Mouse (Mus musculus) lung, postnatal 10 days (tissue): ENCODE results near the gene 4921536K21Rik.

ENCODE experiments used
- DNase-seq: peaks from one replicate; pipeline ENCODE4 v3.0.0; 2021

4921536K21Rik gene

DNA sequence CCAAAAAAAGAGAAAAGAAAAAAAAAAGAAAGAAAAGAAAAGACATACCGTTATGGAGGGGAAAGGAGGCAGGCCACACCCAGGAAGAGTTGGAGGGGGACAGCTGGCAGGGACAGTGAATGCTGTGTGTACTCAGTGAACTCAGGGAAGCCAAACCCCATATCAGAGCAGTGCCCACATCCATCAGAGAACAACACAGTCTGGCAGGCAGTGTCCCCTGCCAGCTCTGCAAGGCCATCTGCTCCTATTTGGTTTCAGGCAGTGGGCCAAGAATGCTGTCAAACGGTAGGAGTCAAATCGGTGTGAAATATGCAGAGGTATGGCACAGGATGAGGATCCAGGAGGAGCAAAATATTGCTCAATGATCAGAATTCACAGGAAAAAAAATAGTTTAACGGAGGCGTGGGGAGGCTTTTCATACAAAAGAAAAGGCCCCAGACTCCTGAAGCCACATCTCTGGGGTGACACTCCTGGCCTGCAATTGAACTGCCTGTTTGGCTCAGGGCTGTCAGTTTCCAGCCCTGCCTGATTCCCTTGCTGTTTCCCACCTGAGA is 41.3 kb downstream of the 4921536K21Rik start:
- no peak for DNase-seq

- no peak for DNase-seq
Measured at GRCm38 (mm10) chr11:3853031-3853430, 41.9 kb downstream of the 4921536K21Rik start.

- DNase-seq: no peak
Measured at GRCm38 (mm10) chr11:3851872-3852271, 43.0 kb downstream of the 4921536K21Rik start.

- no peak for DNase-seq
Measured at GRCm38 (mm10) chr11:3850746-3851277, 44.1 kb downstream of the 4921536K21Rik start.

DNA sequence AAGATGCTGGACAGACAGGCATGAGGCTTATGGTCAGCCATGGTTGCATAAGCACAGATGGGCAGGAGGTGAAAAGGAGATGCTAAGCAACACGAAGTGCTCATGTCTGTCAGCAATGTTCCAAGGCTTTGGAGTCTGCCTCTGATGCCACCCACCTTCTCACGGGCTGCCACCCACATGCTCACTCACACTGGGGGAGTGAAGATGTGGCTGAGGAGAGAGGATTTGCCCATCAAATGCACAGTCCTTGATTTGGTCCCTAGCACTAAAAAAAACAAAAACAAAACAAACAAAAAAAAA is 44.6 kb downstream of the 4921536K21Rik start:
- DNase-seq: no peak

- no peak for DNase-seq
Measured at GRCm38 (mm10) chr11:3849469-3850314, 45.2 kb downstream of the 4921536K21Rik start.

GRCm38 (mm10) chr11:3846351-3846750 is 48.5 kb downstream of the 4921536K21Rik start:
- DNase-seq: no peak

DNA sequence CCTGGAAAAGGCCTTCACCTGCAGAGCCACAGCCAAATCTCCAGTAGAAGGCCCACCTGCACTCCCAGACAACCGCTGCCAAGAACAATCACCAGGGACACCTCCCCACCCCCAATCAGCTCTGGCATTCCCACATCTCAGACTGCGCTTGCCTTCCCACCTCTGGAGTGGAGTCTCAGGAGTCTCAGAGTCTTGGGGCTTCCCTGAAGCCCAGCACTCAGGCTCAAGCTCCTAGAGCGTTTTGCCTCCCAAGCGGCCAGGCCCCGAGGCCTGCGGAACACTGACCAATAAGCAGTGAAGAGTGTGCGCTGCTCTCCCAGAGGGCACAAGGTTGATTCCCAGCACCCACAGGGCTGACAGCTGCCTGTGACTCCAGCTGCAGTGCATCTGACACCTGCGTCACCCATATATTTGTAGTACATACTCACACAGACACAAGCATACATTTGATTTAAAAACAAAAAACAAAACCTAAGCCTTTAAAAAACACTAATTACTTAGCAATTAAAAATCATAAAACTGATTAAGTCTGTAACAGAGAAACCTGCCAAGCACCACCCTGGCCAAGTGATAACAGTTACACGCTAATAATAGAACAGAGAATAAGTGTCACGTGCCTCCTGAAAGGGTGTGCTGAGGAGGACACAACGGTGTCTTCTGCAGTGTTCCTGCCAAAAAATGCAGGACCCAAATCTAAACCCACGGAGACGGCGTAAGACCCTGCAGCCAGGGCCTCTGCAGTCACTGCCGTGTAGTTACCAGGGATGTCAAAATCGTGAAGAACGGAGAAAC is 50.8 kb downstream of the 4921536K21Rik start:
- DNase-seq: no peak
